Mouse (Mus musculus) heart, postnatal 10 days (tissue): ENCODE data around the gene Zfp84. TPM values are rescaled to one million over a fixed set of nuclear protein-coding genes. Genes with fewer than 3 reads are reported as not detected.
"Not testable (repeated sequence)": the region's sequence is repeated elsewhere in the genome, so short reads cannot be mapped to it uniquely, and the experiment has no call there.

Experiments used
- DNase-seq, 2 experiments: peaks; one replicate each; pipeline ENCODE4 v3.0.0; 2021
- intact Hi-C: fragments of 180-260 bp; cut with DNase I; formaldehyde crosslinking; loops from one replicate; pipeline ENCODE4 v1.15.1; 2025
- total RNA-seq, 2 experiments: library from RNA; stranded (reverse); gene quantifications; 2 replicates each; pipeline ENCODE4 v1.2.3; 2021

Gene Zfp84
- 10 to 100 TPM; 12.0 to 14.6 TPM for total RNA-seq

DNA sequence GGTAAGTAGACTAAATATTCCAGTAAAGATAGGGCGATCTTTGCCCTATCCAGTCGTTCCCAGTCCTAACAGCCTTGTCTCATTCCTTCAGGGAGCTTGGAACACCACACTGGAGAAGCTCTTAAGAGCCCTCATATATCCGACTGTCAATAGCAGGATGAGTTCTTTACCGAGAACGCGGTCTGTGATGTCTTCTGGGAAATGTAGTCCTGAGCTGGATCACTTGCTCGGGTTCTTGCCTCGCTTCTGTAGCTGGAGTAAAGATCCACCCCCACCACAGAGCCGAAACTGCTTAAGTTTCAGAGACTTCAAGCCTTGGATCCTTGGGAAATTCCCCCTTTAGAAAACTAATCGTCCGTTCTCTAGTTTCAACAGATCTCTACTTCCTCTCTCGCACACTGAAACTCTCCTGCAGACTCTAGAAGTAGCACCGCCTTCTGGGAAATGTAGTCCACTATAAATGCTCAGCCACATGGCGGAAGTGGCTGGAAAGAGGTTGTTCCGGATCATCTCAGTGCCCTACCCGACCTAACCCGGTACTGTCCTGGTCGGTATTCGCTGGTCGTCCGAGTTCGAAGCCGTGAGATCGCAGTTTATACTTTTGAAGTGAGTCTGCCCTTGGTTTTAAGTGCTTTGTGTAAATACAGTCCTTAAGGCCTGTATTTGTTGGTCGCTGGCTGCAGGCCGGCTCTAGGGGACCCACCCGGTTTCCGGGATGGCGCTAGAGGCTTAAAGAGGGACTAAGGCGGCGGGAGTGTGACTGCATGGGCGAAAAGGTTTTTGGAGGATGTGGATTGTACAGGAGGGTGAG lies at the start of gene Zfp84:
TSS of gene Zfp84 (plus strand) at position 463 of the 811 bp plus-strand sequence.
- peak; percentile 94 to 95 for DNase-seq
- intact Hi-C loops: loop anchor here (2.0 to 5.0 kb wide), 3 partner anchors 51 to 139 kb away; partner anchors contain the start of genes Zfp27, Zfp383 and Zfp940

DNA sequence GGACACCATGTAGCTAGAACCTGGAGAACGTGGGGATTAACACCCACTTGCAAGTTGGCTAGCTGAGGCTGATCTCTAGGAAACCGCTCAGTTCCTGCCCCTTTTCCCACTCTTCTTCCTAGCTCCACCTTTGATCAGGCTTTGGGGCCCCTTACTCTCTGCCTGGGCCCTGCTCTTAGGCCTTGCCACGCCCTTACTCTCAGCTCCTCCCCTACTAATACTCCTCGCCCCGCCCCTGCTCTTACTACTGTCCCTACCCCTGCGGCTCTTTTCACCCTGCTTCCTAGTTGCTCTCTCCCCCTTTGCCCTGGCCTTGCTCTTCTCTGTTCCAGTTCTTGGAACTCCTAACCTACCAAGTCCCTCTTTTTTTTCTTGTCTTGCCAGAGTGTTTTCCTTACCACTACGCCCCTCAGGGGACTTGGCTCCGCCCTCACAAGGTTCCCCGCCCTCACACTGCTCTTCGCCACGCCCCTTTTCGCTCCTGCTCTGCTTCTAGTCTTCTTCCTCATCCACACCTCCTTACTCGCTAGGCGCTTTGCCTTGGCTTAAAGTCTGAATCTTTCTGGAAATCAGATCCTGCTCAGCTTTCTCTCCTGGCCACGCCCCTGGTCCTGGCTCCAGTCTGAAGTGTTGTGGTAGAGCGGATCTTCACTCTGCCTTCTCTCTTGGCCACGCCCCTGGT lies 42.8 kb upstream of the Zfp84 start:
- peak in 1 of 2 experiments; percentile 1 for DNase-seq
- intact Hi-C loops: not testable (repeated sequence)

- intact Hi-C loops: not testable (repeated sequence)
Observed at GRCm38 (mm10) chr7:29726860-29727259, 41.5 kb upstream of the Zfp84 start, which contains the start of gene Catsperg2. TSS of gene Catsperg2 (minus strand) at chr7:29727032.

DNA sequence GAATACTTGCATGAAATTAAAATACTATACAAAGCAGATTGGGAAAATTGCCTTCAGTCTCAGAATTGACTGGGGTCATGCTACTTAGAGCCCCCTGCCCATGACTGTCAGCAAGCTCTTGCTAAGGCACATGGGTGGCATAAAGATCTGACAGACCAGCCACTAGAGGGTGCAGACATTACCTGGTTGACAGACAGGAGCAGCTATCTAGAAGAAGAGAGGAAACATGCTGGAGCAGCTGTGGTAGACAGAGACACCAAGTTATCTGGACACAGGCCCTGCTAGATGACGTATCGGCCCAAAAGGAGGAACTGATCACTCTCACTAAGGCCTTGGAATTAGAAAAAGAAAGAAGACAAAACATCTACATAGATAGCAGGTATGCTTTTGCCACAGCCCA lies 40.3 kb upstream of the Zfp84 start:
- peak; percentile 3 to 5 for DNase-seq
- intact Hi-C loops: no loop called here

More at GRCm38 (mm10) chr7:29726860-29727259, 41.5 kb upstream of the Zfp84 start, which contains the start of gene Catsperg2:
- not testable (repeated sequence) for DNase-seq

DNA sequence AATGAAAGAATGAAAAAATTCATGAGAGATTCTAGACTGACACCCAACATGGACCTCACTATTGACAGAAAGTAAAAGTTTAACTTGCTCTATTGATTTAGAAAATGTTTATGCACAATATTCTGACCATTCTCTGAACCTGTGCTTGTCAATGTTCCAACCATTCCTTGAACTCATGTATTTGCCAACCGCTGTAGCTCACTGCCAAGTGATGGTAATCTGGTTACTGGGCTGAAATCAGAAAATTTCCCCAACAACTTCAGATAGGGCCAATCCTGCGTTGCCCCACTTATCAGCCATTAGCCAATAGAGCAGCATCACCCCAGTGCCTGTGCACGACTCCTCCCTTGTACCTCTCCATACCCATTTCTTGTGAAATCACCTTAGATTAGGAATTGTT lies 26.1 kb upstream of the Zfp84 start:
- DNase-seq: no peak
- intact Hi-C loops: no loop called here

DNA sequence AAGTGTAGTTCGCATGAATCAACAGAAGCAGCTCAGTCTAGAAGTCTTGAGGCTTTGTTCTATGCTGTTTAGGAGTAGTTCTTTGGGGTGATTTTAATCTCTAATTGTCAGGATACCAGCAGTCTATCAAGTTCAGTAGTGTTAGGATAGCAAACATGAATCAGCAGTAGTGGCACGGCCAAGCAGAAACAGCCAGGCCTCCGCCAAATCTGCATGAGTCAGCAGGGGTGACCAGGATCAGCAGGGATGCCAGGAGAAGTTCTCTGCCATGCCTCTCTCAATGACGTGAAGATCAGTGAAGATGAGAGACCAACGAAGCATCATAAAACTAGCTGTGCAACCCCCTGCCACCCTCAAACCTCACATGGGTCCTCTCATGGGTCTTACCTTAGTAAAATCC lies 7.9 kb upstream of the Zfp84 start:
- intact Hi-C loops: no loop called here

DNA sequence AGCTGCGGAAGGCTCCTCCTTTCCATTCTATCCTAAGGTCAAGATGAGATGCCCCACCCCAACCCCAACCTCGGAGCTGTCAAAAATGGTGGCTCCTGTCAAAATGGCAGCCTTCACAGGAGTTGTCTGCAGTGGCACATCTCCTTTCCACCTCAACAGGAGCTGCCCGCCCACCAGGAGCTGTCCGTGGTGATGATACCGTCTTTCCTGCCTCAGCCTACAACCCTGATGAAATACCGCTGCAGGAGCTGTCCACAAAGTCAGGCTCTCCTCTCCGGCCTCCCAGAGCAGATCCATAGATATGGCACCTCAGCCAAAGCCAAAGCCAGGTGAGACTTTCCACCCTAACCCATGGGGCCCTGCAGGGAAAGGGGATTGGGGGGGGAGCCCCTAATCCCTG lies 3.6 kb upstream of the Zfp84 start:
- intact Hi-C loops: loop anchor here (5.0 kb wide), 2 partner anchors 88 to 143 kb away; partner anchors contain the start of genes Zfp27, Zfp383 and Zfp940
- no peak for DNase-seq

More for the DNA sequence above, 7.9 kb upstream of the Zfp84 start:
- DNase-seq: no peak

GRCm38 (mm10) chr7:29767058-29767686 lies 1.2 kb upstream of the Zfp84 start:
- intact Hi-C loops: loop anchor here (5.0 kb wide), 2 partner anchors 85 to 140 kb away; partner anchors contain the start of genes Zfp27, Zfp383 and Zfp940
- peak; percentile 92 to 93 for DNase-seq

DNA sequence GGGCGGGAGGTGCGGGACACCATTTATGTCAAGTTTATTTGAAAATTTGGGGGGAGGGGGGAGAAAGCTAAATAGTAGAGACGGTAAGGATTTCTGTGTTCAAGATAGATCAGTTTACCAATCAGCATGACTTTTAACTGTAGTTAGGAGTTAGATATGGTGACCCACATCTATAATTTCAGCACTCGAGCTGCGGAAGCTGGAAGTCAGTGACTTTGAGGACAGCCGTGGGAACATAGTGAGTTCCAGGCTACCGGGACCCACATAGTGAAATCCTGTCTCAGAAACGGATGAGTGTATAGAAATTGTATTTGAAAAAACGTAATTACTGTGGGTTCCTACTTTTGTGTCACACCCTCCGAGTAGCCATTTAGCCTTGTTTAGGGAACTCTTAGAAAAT lies 628 bp downstream of the Zfp84 start:
- no peak for DNase-seq
- intact Hi-C loops: loop anchor here (2.0 to 5.0 kb wide), 3 partner anchors 50 to 138 kb away; partner anchors contain the start of genes Zfp27, Zfp383 and Zfp940

GRCm38 (mm10) chr7:29773503-29773902 lies 5.2 kb downstream of the Zfp84 start:
- intact Hi-C loops: no loop called here

GRCm38 (mm10) chr7:29774371-29774770 lies 6.0 kb downstream of the Zfp84 start:
- intact Hi-C loops: no loop called here
- DNase-seq: no peak

More at GRCm38 (mm10) chr7:29773503-29773902, 5.2 kb downstream of the Zfp84 start:
- DNase-seq: no peak

- intact Hi-C loops: no loop called here
Observed at GRCm38 (mm10) chr7:29776568-29776967, 8.2 kb downstream of the Zfp84 start.

DNA sequence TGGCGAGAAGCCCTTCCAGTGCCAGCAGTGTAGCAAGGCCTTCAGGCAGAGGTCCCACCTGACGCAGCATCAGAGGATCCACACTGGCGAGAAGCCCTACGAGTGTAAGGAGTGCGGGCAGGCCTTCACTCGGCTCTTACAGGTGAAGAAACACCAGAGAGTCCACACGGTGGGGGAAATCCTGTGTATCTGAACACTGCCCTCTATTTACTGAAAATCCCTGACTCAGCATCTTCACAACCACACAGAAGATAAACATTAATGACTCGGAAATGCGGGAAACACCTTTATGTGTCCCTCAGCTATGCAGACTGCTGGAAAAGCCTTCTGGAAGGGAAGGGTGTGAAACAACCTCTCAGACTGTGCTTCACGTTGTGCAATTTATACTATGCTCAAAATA lies 9.0 kb downstream of the Zfp84 start:
- intact Hi-C loops: no loop called here

More at GRCm38 (mm10) chr7:29776568-29776967, 8.2 kb downstream of the Zfp84 start:
- DNase-seq: no peak

DNA sequence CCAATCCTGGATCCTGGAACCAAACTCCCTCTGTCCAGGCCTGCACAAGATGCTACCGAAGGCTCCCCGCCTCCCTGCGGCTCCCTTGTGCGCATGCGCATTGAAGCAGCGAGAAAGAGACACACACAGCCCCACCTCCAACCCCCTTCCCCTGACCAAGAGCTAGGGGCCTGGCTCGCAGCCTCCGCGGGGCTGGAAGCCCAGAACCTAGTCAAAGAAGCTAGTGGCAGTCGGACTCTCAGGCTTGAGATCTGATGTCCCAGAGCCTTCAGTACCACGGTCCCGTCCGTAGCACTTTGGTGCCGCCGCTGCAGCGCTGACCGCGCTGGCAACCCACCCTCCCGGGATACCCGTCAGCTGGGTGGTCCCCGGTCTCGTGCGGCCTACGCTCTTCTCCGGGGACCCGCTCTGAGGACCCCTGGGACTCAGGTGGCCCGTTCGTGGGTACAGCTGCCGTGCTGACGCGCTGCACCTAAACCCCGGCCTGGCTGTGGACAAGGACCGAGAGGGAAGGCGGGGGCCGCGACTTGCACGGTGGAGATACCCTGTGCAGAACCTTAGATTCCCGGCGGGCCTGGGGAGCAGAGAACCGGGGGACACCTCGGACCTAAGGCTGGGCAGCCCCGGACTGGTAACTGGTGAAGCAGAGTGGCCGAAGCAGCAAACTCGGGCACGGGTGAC lies 15.7 kb downstream of the Zfp84 start, which contains the start of gene Zfp30:
TSS of gene Zfp30 (plus strand) at position 128 of the 681 bp plus-strand sequence.
- peak; percentile 89 to 90 for DNase-seq
- intact Hi-C loops: loop anchor here (5.0 to 10.0 kb wide), 2 partner anchors 33 to 381 kb away; partner anchors contain the start of genes Zfp146 and Zfp790

More for the DNA sequence above, 9.0 kb downstream of the Zfp84 start:
- DNase-seq: no peak

DNA sequence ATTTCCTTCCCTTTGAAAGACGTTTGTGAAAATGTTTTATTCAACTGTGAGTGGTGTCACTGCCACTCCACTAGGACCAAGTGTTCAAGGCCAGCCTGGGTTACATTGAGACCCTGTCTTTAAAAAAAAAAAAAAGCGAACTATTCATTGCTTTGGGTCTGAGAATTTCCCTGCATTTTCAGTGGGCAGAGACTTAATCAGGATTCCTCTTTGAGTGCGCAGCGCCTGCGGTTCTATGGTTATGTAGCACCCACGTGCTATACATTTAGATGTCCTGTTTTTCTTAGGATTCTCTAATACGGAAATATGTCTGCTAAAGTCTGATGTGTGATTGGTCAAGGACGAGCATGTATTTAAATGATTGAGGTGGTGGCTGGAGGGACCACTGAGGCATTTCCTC lies 16.7 kb downstream of the Zfp84 start:
- DNase-seq: no peak
- intact Hi-C loops: loop anchor here (10.0 kb wide), 1 partner anchor 380 kb away; the partner anchor contains the start of gene Zfp146

- intact Hi-C loops: loop anchor here (10.0 kb wide), 1 partner anchor 379 kb away; the partner anchor contains the start of gene Zfp146
Observed at GRCm38 (mm10) chr7:29785888-29786287, 17.5 kb downstream of the Zfp84 start.

GRCm38 (mm10) chr7:29792906-29793305 lies 24.6 kb downstream of the Zfp84 start:
- no peak for DNase-seq

More at GRCm38 (mm10) chr7:29785888-29786287, 17.5 kb downstream of the Zfp84 start:
- no peak for DNase-seq

DNA sequence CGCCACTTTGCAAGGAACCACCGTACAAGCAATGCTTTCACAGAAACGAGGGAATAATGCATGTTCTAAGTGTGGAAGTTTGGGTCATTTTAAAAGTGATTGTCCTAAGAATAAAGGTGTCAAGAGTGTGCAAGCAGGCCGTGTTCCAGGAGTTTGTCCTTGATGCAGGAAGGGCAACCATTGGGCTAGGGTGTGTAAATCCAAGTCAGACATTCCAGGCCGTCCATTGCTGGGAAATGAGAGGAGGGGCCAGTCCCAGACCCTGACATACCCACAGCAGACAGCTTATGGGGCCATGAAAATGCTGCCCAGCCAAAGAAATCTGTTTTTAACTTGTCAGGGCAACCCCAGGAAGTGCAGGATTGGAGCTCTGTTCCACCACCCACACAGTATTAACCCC lies 38.7 kb downstream of the Zfp84 start:
- intact Hi-C loops: no loop called here
- no peak for DNase-seq

More at GRCm38 (mm10) chr7:29792906-29793305, 24.6 kb downstream of the Zfp84 start:
- intact Hi-C loops: no loop called here

DNA sequence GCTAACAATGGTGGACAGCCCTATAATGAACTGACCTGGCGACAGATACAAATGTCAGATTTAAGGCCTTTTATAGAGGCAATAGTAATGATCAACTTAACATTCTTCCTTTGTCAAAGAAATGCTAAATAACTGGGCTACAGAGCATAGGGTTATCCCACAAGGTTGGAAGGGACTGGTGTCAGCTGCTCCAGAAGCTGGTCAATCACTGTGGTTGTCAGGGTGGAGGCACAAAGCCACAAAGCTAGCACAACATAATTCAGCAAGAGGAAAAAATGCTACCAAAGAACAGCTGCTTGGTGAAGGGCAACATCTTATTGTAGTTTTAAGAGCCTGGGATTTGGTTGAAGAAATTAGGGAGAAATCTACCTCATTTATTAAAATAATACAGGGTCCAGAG lies 43.9 kb downstream of the Zfp84 start:
- intact Hi-C loops: no loop called here
- no peak for DNase-seq

- intact Hi-C loops: no loop called here
- DNase-seq: no peak
Observed at GRCm38 (mm10) chr7:29814381-29814780, 46.0 kb downstream of the Zfp84 start.
